Mouse (Mus musculus): ENCODE results near the gene Krt17.
"Not testable (repeated sequence)": the region's sequence is repeated elsewhere in the genome, so short reads cannot be mapped to it uniquely, and the experiment has no call there.

The Krt17 gene

DNA sequence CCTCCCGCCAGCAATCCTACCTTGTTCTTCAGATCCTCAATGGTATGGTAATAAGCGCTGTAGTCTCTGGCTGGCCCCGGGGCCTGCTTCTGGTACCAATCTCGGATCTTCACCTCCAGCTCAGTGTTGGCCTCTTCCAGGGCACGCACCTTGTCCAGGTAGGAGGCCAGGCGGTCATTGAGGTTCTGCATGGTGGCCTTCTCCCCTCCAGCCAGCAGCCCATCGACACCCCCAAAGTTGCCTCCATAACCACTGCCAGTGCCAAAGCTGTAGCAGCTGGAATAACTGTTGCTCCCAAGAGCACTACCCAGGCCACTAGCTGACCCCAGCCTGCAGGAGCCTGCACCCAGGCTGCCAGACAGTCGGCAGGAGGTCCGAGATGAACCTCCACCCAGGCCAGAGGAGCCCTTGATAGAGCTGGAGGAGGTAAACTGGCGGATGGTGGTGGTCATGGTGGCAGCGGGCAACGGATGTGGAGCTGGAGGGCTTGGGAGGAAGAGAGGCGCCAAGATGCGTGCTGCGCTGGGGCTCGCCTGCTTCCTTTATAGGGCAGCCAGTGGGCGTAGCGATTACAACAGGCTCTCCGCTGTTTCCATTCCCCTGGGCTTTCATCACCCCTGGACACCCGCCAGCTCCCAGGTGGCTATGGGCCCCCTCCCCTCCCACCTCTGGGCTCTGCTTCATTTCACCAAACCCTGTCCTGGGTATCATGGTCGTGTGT is at the start of gene Krt17:
Gene Krt17 (minus strand): TSS at position 516 of the 721 bp plus-strand sequence.
- no peak for DNase-seq

DNA sequence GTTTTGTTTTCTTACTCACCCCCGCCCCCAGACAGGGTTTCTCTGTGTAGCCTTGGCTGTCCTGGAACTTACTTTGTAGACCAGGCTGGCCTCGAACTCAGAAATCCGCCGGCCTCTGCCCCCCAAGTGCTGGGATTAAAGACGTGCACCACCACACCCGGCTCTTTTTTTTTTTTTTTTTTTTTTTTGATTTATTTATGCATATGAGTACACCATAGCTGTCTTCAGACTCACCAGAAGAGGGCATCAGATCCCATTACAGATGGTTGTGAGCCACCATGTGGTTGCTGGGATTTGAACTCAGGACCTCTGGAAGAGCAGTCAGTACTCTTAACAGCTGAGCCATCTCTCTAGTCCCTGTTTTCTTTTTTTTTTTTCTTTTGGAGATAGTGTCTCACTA is 47.8 kb upstream of the Krt17 start:
- DNase-seq: not testable (repeated sequence)

DNA sequence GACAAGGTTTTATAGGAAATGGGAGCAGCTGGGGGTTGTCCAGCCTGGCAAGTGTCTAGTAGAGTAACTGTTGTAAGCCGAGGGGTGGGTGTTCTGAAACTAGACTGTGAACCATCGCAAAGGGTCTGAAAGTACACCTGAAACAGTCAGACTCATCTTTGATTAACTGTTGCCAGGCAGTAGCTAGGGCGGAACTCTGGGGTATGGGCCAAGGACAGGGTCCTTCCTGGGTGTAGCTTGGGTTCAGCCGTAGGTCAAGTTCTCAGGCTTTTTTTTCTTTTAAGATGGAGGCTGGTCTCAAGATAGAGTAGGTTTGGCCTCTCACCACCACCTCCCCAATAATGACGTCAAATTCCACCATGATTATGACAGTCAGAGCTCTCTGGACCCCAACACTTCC is 47.1 kb upstream of the Krt17 start:
- no peak for DNase-seq

DNA sequence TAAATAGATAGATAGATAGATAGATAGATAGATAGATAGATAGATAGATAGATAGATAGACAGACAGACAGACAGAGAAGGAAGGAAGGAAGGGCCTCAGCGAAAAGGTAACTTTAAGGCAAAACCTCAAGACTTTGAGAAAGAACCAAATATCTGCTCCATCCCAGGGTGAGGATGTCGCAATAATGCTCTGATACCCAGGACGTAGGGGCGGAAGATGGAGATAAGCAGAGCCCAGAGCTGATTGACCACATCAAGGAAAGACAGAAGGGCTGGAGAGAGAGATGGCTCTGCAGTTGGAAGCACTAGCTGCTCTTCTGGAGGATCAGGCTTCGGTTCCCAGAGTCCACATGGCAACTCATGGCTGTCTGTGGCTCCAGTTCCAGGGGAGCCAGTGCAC is 40.5 kb upstream of the Krt17 start:
- DNase-seq: no peak

DNA sequence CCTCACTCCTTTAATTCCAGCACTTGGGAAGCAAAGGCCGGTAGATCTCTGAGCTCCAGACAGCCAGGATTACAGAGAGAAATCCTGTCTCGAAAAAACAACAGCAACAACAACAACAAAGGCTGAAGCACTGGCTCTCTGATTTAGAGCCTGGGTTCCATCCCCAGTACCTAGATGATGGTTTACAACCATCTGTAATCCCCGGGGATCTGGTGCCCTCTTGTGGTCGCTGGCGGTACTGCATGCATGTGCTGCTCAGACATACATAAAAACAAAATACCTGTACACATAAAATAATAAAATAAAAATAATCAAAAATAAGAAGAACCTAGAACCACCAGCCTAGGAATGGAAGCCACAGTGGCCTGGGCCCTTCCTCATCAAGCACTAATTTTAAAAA is 39.5 kb upstream of the Krt17 start:
- peak; percentile 60 for DNase-seq

DNA sequence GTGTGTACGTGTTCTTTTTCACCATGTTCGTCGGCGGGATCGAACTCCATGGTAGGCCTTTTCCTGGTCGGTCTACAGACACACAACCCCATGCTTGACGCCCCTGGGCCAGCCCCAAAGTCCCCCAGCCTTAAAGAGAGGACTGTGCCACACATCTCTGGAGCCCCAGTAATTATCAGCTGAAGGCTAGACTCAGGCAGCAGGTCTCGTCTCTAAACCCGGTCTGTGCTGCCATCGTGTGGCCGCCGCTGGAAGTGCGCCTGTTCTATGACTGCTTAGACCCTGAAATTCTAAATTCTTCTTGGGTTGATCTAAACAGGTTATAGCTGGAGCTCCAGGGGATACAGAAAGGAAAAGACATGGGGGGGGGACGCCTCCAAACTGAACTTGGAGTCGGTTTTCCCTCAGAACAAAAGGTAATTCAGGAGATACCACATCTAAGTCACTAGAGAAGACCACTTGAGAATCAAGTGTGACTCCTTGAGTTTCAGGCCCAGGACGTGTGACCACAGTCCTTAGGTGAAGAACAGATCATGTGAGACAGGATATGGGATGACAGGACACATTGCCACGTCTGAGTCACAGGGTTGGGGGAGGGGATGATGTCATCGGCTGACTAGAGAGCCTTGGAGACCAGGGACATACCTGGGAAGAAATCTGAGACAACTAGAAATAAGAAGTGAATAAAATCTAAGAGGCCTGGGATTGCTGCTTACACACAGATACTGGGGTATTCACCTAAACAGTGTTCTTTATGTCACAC is 37.6 kb upstream of the Krt17 start:
- peak; percentile 83 for DNase-seq

DNA sequence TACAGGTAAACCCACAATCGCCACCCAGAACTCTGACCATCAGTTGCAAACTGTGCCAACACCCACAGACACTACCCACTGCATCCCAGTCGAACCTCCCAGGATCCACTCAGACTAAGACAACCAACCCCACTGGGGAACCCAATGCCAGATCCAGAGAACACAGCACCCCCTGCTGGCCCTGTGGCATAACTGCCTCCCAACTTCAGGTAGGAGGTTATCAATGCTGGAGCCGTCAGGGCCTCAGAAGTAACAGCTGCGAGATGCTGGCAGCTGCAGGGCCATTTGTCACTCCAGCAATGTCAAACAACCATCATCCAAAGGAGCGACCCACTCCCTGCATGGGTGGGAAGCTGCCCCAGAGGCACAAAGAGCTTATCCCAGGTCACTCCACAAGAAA is 37.0 kb upstream of the Krt17 start:
- no peak for DNase-seq

DNA sequence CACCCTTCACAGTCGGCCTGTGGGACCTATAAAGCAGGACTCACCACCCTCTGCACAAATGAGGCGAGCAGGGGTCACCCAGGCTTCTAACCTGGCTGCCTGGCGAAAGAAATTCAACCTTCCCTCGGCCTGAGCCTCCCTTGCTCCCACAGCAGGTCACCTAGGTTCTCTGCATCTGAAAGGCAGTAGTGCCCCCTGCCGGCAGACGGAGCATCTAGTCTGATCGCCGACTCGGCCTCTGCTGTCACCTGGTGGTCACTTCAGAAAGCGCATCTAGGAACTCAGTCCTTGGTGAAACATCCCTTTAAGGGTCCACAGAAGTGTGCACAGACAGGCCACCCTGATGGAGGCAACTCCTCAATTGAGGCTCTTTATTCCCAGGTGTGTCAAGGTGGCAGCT is 34.5 kb upstream of the Krt17 start:
- peak; percentile 66 for DNase-seq

DNA sequence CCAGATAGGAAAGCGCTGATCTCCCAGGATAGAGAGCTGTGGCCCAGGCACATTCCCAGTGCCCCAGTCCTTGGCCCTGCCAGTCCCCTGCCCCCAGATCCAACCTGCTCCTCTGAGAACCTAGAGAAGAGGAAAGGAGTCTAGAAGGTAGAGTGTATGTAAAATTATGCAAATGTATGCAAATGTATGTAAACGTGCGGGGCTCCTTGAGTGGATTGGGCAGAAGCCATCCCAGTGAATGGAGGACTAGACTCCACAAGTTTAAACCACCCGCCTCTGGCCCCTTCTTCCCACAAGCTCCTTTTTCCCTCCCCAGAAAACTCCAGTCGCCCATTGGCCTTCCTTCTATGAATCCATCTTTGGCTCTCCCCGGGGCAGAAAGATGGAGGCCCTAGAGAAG is 32.1 kb upstream of the Krt17 start:
- no peak for DNase-seq

DNA sequence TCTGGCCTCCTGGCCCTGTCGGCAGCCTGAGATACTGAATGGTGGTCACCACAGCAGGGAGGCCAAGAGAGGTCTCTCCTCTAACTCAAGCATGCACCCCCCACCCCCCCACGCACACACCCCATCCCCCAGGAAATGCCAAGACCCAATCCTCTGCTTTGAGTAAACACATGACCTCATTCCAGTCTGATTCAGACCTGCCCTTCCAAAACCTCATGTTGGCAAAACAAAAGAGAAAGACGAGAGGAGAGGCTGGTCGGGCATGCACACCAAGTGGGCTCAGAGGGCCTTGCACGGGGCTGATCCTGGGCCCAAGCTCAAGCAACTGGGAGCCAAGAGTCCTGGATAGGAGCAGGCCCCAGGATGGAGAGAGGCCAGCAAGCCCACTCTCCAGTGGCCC is 29.4 kb upstream of the Krt17 start:
- no peak for DNase-seq

DNA sequence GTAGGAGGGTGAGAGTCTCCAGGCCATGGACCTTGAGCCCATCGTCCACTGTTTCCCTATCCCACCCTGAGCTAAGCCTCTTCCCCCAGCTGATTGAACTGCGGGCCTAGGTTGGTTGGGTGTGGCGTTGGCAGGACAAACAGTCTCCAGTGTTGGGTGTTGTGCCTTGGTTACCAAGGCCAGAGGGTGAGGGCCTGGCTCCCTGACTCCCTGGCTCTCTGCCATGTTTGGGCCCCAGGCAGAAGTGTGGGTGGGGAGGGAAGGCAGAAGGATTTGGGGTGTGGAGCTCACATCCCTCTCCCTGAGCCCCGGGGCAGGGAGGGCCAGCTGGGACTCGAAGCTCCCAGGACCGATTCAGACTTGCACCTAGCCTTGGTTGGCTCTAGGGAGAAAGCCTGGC is 28.1 kb upstream of the Krt17 start:
- no peak for DNase-seq

DNA sequence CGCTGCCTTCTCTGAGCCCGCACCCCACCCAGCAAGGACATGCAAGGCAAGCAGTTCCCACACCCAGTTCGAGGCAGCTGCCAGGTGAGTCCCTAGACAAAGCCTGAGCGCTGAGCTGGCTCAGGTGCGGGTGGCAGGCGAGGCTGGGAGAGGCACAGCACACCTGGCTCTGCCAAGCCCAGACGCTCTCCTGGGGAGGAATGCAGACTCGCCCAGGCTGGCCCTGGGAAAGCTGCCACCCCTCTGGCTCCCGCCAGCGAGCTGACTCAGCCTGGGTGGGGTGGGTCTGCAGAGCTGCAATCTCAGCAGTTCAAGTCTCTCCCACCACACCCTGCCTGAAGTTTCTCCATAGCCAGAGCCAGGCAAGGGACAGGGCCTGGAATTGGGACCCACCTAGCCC is 26.2 kb upstream of the Krt17 start:
- no peak for DNase-seq

DNA sequence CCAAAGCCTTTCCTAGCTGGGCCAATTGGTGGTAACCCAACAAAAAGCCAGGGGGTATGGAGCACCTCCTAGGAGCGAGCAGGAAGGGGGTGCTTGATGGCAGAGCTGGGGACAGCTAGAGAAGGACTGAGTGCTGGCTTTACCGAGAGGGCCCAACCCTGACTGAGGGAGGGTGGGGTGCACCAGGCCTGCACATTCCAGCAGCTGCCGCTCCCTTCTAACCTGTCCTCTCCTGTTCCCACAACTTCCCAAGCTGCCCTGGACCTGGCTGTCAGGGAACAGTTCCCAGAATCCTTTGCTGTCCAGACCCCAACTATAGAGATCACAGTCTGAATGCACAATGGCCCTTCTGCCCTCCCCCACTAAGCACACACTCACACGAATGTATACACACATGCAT is 24.2 kb upstream of the Krt17 start:
- no peak for DNase-seq

DNA sequence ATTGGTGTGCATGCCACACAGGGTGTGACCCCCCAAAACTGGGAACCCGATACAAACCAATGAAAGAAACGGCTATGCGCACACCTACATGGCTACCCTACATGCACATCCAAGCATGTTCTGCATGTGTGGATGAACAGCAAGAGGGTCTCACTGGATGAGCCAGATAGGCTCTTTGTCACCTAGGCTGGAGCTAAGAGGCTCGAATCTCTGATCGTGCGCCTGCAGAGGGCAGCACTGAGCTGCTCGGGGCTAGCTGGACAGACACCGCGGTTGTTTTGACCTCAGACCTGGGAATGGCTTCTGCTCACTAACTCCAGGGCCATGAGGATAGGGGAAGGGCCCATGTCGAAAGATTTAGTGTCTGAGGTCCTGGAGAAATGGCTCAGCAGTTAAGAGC is 21.7 kb upstream of the Krt17 start:
- DNase-seq: peak; percentile 45

DNA sequence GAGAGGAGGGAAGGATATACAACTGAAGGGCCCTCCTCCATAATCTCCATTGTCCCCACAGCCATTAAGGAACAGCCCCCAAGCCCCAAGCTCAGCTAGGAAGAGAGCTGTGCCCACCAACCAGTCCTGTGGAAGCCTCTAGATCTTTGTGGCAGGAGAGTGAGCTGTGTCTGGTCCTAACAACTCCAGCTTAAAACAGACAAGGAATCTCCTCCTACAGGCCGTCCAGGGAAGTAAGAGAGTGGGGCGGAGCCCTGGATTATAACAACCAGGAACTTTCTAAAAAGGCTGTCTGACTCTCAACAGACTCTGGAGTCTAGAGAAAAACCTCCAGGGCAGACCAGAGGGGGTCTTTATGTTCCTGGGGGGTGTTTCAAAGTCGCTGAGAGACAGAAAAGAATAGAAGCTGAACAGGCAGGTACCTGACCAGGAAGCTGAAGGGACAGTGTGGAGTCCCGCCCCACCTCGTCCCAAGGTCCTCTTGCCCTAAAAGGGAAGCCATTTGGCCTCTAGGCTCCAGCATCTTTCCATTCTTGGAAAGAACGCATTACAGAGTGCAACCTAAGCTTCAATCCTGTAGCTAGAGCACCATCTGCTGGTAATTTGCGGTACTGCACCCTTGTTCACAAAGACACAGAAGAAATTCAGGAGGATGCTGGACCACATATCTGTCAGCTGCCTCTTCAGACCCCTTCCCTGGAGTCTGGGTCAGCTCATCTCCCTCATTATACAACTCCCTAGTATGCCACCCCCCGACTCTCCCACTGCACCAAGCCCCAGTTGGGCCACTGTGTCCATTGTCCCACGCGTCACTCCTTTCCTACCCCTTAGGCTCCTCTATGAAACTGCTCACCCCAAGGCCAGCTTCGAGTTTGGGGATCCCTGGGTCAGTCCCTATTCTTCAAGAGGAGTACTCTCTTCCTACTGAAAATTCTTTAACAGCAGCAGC is 21.0 kb upstream of the Krt17 start:
- peak; percentile 84 for DNase-seq

DNA sequence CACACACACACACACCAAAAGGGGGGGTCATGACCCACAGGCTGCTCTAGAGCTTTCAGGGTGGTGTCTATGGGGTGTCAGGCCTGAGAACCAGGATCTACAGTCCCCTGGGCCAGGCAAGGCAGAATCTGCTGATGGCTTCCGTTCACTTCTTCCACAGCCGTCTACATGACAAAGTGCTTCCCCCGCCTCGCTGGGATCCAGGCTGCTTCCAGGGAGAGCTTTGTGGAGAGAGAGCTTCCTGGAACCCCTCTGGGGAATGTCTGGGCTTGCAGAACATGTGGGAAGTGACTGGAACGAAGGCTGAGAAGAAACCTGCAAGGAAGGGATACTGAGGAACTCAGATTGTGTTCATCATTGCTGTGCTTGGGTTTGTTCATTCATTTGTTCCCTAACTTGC is 17.9 kb upstream of the Krt17 start:
- DNase-seq: no peak

DNA sequence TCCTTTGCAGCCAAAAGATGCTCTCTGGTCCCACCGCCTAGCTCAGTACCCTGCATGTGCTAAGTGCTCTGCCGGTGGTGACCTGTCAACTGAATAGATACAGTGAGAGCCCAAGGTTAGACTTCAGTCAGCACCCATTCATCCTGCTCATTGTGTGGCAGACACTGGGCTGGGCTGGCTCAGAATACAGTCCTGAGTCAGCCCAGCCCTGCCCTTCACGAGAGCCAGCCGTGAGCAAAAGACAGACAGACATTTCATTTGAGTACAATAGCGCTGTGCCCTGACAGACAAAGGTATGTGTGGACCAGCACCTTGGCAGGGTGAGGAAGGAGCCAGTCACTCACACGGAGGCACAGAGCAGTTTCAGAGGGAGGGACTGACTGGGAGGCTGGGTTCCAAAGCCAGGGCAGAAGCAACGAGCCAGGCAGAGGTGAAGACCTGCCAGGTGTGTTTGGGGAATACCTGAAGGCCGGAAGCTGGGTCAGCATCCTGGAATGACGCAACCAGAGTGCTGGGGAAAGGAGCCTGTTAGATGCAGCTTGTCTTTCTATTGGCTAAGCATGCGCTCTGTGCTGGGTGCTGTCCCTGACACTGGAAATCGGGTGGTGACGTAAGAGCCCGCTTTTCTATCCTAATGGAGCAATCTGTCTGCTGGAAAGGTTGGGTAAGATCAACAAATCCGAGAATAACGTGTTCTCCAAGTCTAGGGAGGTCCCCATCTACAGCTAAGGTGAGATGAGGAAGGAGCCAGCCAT is 17.1 kb upstream of the Krt17 start:
- no peak for DNase-seq

DNA sequence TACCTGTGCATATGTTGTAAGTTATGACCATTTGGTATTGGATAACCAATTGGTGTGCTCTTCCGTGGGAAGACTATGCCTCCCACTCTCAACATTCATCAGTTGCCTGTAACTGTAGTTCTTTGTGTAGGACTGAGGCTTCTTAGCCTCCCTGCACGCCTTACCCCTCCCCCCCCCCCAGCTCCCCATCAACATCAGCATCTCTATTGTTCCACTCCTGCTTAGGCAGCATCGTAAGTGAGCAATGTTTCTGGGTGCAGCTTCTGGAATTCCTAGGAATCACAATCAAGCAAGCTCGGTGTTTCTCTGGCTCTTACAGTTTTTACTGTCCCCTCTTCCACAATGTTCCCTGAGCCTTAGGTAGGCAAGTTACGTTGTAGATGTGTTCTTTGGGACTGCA is 14.6 kb upstream of the Krt17 start:
- DNase-seq: no peak

DNA sequence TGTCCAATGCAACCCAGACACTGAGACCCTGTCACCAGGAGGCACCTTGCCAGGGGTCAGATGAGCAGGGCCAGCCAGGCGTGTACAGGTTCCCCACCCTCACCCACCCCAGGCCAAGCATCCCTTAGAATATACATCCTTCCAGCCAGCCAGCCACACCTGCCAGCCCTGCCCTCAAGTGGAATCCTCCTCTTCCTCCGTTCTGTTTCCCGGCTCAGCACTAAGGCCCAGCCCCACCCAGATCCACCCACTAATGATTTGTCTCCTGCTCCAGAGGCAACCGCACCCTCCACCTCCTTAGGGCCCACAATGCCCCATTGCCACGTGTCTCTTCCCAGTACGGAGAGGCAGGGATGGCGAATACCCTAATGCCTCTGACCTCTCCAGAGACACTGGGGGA is 13.9 kb upstream of the Krt17 start:
- no peak for DNase-seq

DNA sequence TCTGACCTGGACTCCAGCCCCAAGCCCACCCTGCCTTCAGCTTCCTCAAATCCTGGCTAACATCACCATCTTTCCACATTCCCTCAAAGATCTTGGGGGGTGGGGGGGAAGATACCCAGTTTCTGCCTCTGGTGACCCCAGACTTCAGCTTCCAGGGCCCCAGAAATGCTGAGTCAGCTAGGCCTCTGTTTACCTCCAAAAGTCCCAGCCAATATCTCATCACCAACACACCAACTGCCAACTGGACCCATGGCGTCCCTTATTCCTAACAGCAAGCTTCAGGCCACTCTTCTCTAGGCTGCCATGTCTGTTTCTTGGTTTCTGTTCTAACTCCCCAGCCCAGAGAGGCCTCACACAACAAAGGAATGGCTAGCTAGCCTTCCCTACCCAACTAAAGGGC is 11.0 kb upstream of the Krt17 start:
- no peak for DNase-seq

DNA sequence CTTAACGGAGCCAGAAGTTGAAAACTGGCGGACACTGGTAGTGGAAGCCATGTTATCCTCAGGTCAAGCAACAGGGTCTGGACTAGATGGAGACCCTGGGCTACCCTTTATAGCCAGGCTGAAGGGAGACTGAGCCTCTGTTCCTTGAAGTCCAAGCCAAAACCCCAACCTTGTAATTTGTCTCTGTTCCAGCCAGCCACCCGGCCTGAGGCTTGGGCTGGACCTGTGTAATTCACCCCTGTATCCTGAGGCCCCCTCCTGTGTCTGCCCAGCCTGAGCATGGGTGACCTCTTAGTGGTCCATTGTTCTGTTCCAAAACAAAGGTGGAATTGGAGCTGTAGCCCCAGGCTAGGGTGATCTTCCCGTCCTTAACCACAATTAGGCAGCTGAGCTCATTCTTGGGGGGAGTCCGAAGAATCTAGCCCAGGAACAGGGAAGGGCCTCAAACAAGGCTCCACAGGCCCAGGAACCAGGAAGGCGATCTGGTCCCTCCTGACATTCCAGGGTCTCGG is 9.0 kb upstream of the Krt17 start, which contains the start of gene Krt42:
Gene Krt42 (minus strand): TSS at position 51 of the 512 bp plus-strand sequence.
- no peak for DNase-seq

Measured in cerebellum, adult 9-10 months (tissue).